Mouse (Mus musculus): ENCODE results near the gene Csf3.

DNA sequence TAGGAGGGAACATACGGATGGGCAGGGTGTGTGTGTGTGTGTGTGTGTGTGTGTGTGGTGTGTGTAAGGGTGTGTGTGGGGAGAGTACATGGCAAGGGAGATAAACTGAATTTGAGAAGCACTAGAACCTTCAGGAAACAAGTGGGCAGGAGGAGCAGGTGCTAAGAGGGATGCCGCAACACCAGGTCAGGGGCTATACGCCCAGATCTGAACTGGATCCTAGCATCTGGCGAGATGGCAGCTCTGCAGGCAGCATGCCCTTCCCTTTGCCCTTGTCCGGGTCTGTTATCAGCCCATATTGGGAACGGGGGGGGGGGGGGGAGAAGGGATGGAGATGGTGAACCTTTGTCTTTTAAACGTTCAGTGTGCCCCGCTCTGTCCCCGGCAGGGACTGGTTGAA, 37.9 kb downstream of the Csf3 start:
- TF ChIP-seq CTCF (IDR thresholded peaks at IDR 0.05; ENCODE audit: low read depth) (no peak), EP300 (IDR thresholded peaks at IDR 0.05; ENCODE audit: low read depth) (no peak)
